Mouse (Mus musculus): ENCODE data around the gene Mtmr14.

Gene Mtmr14

DNA sequence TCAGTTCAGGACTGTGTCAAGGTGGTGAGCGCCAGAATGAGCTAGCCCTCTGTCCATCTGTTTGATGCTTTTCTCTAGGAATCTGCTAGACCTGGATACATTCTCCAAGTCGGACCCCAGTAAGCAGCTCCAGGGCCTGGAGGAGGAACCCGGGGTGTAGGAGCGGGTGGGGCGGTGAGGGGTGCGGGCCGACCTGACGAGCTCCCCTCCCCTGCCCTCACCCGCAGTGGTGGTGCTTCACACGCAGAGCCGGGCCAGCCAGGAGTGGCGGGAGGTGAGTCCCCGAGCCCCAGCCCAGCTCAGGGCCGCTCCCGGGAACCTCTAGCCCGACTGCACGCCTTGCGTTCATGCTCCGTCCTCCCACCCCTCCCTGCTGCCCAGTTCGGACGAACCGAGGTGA lies 45.3 kb downstream of the Mtmr14 start:
- 2% methylated on average over 22 of the region's 22 CpGs for WGBS

DNA sequence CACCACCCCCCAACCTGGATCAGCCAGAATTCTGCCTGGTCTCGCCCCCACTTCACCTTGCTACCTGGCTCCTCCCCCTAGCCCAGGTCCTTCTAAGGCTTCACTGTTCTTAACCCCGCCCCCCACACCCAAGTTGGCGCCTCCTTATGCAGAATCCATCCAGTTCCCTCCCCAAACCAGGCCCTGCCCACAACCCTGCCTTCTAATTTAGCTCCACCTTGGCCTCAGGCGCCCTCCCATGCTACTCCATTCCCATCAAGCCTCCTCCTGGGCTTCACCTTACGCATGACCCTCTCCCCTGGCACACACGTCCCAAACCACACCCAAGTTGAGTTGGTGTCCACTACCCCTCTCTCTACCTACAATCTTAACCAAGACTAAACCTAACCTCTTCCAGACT lies 45.9 kb downstream of the Mtmr14 start:
- 23% methylated on average over 6 of the region's 6 CpGs for WGBS

DNA sequence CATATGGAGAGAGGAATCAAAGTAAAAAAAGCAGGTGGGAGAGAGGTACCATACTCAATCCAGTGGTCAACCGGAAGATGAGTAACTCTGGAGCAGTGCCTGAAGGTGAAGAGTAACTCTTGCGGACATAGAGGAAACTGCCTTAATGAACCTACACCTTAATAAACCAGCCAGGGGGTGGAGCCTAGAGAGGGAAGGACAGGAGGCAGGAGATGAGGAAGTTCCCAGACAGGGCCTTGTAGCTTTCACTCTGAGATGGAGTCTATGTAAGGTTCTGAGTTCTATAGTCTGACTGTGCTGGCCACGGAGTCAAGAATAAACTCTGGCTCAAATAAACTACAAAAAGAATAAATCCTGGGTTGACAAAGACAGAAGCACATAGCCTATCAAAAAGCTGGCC lies 47.3 kb downstream of the Mtmr14 start:
- WGBS: 80% methylated on average over 3 of the region's 3 CpGs

DNA sequence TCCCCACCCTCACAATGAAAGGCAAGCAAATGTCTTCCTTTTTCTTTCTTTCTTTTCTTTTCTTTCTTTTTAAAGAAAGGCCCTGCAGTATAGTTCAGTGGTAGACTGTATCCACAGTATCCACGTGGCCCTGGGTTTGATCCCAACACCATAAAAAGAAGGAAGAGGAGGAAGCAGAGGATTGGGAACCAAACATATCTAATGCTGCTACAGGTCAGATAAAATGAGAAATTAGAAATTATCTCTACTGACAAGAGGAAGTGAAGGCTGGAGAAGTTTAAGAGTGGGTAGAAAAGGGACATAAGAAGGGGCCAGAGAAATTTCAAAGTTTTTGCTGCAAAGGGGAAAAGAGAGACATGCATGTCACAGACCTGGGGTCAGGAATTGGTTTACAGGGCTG lies 48.7 kb downstream of the Mtmr14 start:
- 81% methylated on average over 1 of the region's 1 CpGs for WGBS

DNA sequence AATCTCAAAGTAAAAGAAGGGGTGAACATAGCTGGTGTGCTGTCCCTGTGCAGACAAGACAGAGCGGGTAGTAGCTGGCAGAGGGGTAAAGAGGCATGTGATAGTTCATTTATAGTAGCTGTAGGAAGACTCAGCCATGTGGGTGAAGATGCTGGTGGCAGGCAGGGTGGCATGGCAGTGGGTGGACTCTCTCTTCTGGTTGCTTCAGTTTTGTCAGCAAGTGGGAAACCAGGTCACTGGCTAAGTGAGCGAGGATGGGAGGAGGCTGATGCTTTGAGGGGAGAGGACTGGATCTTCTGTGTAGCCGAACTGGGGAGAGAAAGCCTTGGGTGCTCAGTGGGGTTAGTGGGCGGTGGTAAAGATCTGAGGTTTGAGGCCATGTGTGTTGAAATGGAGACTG lies 49.6 kb downstream of the Mtmr14 start:
- 56% methylated on average over 4 of the region's 4 CpGs for WGBS

DNA sequence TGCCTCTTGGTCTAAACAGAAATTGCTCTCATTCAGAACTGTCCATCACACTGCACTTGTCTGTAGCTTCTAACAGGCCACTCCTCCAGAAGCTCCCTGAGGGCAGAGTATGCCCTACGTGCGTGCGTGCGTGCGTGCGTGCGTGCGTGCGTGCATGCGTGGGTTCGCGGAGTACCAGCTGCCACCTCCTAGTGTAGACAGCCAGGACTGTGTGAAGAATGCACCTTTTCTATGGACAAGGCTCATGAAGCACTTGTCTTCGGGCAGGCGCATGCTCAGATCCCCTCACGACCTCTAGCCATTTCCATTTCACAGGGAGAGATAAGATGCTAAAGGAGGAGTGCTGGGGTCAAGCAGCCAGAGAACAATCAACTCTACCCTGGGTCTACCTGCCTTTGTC lies 51.7 kb downstream of the Mtmr14 start:
- 93% methylated on average over 15 of the region's 15 CpGs for WGBS

DNA sequence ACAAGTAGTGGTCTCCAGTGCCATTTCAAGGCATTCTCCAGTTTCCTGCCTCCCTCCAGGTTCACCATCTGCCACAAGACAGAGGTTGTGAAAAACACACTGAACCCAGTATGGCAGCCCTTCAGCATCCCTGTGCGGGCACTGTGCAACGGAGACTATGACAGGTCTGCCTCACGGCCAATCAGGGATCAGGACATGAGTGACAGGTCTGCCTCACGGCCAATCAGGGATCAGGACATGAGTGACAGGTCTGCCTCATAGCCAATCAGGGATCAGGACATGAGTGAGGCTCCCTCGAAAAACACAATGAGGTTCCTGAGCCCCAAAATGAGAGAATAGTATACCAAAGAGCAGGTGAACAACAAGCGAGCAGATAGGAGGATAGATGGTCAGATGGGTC lies 52.7 kb downstream of the Mtmr14 start:
- WGBS: 73% methylated on average over 6 of the region's 6 CpGs

DNA sequence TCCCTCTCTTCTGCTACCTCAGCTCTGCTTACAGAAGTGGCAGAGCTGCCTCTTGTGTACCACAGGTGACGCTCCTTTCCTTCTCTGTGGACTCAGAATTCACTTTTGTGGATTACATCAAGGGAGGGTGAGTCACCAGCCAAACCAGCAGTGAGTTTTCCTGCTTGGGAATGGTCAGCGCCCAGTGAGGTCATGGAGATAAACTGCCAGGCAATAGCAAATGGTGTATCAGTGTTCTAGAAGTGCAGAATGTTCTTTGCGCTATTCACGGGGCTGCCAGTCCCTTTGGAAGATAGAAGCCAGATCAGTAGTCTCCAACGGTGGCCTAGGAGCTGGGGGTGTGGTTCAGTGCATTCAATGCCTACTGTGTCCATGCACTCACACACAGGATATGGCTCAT lies 55.3 kb downstream of the Mtmr14 start:
- 66% methylated on average over 5 of the region's 5 CpGs for WGBS

DNA sequence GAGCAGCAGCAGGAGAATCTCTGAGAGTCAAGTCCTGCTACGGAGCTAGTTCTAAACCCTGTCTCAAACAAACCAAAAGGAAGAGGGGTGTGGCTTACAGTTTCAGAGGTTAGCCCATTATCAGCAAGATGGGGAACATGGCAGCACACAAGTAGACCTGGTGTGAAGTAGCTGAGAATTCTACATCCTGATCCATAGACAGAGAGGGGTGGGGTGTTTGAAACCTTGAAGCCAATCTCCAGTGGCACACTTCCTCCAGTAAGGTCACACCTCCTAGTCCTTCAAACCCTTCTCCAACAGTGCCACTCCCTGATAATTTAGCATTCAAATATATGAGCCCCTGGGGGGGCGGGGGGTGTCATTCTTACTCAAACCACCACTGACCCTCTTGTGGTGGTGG lies 58.4 kb downstream of the Mtmr14 start:
- WGBS: 92% methylated on average over 2 of the region's 2 CpGs

DNA sequence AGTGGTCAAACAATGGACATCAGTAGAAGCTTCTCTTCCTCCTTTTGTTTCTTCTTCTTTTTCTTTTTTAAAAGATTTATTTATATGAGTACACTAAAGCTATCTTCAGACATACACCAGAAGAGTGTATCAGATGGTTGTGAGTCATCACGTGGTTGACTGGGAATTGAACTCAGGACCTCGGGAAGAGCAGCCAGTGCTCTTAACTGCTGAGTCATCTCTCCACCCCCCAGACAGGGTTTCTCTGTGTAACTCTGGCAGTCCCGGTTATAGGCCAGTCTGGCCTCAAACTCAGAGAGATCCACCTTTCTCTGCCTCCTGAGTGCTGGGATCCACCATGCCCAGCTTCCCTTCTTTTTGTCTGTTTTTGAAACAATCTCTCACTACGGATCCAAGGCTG lies 59.0 kb downstream of the Mtmr14 start:
- WGBS: 63% methylated on average over 4 of the region's 4 CpGs

DNA sequence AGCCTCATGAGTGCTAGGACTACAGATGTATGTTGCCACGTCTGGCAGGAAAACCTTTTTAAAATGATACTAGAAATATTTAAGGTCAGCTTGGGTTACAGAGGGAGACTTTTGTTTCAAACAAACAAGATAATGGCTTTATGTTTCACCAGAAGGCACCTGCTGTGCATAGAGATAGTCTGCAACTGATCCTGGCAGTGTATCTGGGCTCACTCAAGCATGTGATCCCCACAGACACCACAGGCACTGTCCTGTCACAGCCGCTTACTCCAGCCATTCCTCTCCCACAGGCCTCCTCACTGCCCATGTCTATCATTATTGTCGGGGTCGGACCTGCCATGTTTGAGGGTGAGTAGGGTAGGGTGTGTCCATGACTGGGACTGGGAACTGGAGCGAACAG lies 63.7 kb downstream of the Mtmr14 start:
- 88% methylated on average over 5 of the region's 5 CpGs for WGBS

DNA sequence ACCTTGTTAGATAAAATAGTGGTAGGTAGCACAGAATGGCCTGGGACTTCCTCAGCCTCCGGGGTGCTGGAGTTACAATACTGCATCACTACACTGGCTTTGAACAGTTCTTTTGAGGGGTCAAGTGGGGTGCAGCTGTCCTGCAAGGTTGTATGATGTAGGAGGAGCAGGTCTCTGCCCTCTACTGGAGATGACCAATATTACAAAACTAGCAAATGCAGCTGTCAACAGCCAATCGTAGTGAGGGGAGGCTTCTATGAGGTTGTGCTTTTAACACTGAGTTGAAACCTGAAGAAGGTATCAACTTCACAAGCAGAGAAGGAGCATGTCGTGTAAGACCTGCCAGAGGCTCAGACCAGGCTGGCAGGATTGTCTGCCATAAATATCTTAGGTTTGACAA lies 64.6 kb downstream of the Mtmr14 start:
- 20% methylated on average over 3 of the region's 3 CpGs for WGBS

DNA sequence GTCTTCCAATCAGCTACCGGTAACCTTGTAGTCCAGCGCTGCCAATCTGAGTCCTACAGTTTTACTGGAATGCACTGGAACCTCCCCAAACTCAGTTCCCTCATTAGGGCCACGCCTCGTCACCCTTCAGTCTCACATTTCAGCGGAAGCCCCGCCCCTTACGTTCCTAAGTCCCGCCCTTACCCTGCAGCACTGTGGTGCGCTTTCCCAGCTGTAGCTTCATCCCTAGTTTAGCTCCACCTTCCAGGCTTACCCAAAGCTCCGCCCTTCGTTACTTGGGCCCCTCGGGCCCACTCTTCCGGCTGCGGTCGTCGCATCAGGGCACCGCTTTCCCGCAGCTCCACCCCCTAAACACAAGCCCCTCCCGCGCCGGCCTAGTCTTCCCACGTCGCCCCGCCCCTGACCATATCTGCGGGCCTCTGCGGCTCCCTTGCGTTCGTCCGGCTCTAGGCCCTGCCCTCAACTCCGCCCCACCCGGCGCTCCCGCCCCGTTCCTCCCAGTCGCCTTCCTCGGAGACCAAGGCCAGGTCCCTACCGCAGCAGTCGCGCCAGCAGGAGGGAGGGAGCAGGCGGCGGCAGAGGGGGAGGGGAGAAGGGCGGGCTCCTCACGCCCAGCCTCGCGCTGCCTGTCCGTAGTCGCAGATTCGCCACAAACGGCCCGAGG lies 68.8 kb downstream of the Mtmr14 start:
- under 1% methylated on average over 49 of the region's 50 CpGs for WGBS

DNA sequence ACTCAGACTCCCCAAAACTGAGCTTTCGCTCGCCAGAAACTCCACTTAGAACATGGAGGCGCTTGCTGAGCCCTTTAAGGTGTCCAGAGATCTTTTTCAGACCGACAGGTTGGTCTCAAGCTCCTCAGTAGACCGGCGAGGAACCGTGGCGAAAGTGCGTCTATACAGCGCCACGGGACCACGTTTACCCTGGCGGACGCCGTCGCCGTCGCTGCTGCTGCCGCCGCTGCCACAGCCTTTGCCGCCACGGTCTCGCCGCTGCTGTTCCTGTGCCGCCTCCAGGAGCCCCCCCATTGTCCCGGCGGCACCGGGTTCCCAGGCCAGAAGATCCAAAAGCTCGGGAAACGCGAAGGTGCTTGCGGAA lies 69.3 kb downstream of the Mtmr14 start, which contains the start of gene Brpf1:
Gene Brpf1, plus strand, starts transcription at position 152 of the 364 bp plus-strand sequence.
- WGBS: under 1% methylated on average over 32 of the region's 32 CpGs

DNA sequence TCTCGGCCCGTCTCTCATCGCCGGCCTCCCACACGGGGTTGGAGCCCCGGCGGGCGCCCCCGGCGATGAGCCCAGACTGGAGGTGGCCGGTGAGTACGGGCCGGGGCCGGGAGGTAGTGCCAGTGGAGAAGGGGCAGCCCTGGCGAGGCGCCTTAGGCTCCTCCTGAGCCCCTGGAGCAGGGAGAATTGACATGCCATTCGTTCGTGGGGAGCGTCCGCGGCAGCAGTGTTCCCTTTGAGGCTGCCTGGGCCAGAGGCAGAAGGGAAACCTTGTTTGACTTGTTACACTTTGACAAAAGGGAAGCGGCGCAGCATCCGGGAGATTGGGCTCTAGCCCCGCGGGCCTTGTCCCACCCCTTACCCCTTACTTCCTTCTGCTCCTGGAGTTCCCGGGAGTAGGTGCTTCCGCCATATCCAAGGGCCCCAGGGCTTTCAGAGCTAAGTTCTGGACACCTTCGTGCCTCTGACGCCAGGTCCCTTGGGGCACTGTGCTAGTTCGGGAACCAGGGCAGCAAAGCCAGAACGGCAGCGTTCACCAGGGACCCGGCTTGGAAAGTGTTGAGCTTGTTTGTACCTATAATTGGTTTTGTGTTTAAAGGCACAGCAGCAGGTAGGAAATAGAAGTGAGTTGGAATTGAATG lies 70.0 kb downstream of the Mtmr14 start:
- under 1% methylated on average over 34 of the region's 34 CpGs for WGBS

DNA sequence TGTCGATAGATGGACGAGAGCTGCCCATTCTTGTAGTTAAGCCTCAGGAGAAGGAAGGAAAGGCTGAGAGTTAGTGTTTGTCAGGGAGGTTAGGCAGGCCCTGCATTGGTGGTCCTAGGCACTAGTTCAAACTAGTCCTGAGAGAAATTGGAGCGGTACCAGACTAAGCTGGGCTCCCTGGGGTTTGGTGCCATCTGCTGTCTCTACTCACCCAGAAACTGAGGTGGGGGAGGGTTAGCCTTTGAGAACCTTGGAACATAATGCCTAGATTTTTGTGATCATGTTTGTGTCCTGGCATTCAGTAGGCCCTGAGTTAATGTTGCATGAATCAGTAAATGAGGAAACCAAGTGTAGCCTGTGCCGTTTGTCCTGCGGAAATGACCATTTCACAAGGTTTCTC lies 70.5 kb downstream of the Mtmr14 start:
- 14% methylated on average over 5 of the region's 5 CpGs for WGBS

DNA sequence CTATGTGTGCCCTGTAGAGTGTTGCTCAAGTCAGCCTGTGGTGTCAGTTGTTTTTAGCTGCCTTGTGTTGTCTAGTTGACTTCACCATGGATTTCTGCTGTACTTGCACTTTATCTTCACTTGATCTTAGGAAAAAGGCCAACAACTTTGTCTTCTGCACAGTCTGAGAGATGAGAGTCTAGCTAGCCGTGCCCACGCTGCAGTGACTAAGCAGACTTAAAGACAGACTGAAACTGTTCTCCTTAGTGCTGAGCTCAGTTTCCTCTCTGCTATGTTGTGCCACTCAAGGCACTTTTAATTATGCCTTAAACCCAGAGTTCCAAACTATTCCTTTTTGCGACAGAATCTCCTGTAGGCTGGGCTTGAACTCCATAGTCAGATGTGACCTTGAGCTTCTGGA lies 78.3 kb downstream of the Mtmr14 start:
- 69% methylated on average over 3 of the region's 3 CpGs for WGBS

DNA sequence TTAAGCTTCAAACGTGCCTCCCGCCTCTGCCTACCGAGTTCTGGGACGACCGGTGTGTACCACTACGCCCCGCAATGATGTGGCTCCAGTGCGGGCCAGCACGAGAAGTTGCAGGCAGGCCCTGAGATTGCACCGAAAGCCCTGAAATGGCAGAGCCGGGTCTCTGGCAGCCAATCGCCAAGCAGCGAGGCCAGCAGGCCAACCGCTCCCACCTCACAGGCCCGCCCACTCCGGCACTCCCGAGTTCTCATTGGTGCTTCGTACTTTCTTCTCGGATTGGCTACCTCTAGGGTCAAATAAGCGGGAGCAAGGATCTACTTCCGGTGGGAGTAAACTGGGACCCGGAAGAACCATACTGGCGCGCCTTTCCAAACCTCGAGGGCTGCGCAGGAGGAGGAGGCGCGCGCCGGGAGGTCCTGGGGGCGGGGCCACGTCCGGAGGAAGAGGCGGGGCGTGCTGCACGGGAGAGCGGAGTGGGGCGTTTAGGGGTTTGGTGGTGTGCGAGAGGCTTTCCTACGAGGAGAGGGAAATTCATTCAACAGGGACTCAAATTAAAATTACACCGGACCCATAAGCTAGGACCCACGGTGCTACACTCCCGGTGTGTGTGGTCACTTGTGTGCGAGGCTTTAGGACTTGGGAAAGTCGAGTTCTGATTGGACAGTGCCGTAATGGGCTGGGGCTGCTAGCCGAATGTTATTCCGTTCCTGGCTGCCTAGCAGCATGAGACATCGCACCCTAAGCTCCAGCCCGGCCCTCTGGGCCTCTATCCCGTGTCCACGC lies 89.1 kb downstream of the Mtmr14 start, which contains the start of gene Ogg1:
Gene Ogg1, plus strand, starts transcription at position 440 of the 783 bp plus-strand sequence.
- WGBS: under 1% methylated on average over 52 of the region's 52 CpGs

DNA sequence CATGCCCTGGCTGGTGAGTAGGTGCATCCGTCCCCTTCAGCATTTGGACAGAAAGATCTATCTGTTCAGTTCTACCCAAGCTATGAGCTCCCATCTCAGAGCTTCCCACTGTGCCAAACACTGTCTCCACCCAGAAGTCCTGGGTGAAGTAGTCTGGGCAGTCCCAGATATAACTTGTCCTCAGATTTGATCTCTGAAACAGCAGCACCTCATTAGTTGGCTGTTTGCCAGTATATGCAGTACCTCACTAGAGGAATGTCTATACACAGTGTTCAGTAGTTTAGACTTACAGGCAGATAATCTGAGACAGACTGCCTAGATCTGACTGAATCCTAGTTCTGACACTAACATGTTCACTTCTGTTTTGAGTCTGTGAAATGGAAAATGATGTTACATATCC lies 91.8 kb downstream of the Mtmr14 start:
- 91% methylated on average over 1 of the region's 1 CpGs for WGBS

DNA sequence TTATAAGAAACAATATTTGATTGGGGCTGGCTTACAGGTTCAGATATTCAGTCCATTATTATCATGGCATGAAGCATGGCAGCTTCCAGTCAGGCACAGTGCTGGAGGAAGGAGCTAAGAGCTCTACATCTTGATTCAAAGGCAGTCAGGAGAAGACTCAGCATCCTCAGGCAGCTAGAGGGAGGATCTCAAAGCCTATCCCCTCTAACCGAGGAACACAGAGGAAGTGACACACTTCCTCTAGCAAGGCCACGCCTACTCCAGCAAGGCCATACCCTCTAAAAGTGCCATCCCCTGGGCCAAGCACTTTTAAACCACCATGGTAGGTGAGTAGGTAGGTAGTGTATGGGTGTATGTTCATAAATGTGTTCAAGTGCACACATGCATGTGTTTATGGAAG lies 92.9 kb downstream of the Mtmr14 start:
- WGBS: 57% methylated on average over 2 of the region's 2 CpGs

All from cerebral cortex, adult 2 months (tissue).